Mouse (Mus musculus) olfactory bulb, adult 2 months (tissue): ENCODE results near the gene Gm17359.

Experiments used
- CTCF ChIP-seq: fragments of 200-500 bp; IDR thresholded peaks from 2 replicates; pipeline ENCODE4 v1.5.1; 2012; ENCODE audit warnings: low read depth, mild to moderate bottlenecking, low read length, moderate library complexity; ENCODE audit not compliant: insufficient read depth
- POLR2A ChIP-seq: fragments of 200-500 bp; IDR thresholded peaks from 2 replicates; pipeline ENCODE4 v1.6.1; 2012; ENCODE audit warnings: mild to moderate bottlenecking, low read depth, low read length, moderate library complexity; ENCODE audit not compliant: insufficient read depth

- TF ChIP-seq CTCF = no peak
- no peak for TF ChIP-seq POLR2A
These were observed 157.6 kb downstream of the Gm17359 start for GRCm38 (mm10) chr3:79494028-79494427.
